Mouse (Mus musculus): Measurements from ENCODE around the gene Rab3il1. TPM values are rescaled to one million over a fixed set of nuclear protein-coding genes. Genes with fewer than 3 reads are reported as not detected.

The Rab3il1 gene
- total RNA-seq, 4 experiments from 2014 or later: 9.2 to 12.7 (median 11.1) TPM

Other genes with a start within 250 kb of the Rab3il1 start
- not detected for gene Scgb2a2, start 154.1 kb upstream of the Rab3il1 start, total RNA-seq (2022)
- gene Incenp, start 102.1 kb upstream of the Rab3il1 start, total RNA-seq (2022): 10 to 100 TPM; 24.6 to 30.7 (median 27.3) TPM
- 1,000 to 10,000 TPM; 2,793 to 3,196 (median 2,896) TPM for gene Fth1, start 21.1 kb upstream of the Rab3il1 start, total RNA-seq (2022)
- 1 to 10 TPM; 1.1 to 2.3 (median 1.2) TPM for gene Best1, start within 50 bp of the Rab3il1 start, total RNA-seq (2022)
- gene Fads3, start 39.9 kb downstream of the Rab3il1 start, total RNA-seq (2022): 10 to 100 TPM; 25.9 to 28.5 (median 27.1) TPM
- 100 to 1,000 TPM; 123 to 134 (median 128) TPM for gene Fads2, start 100.1 kb downstream of the Rab3il1 start, total RNA-seq (2022)
- gene Fads1, start 181.2 kb downstream of the Rab3il1 start, total RNA-seq (2022): 100 to 1,000 TPM; 194 to 215 (median 198) TPM
- 10 to 100 TPM; 70.4 to 87.1 (median 72.2) TPM for gene Tmem258, start 202.3 kb downstream of the Rab3il1 start, total RNA-seq (2022)
- gene Fen1, start 202.5 kb downstream of the Rab3il1 start, total RNA-seq (2022): 10 to 100 TPM; 11.7 to 14.4 (median 13.0) TPM
- 10 to 100 TPM; 28.7 to 33.3 (median 29.0) TPM for gene Myrf, start 239.1 kb downstream of the Rab3il1 start, total RNA-seq (2022)

Measured in left cerebral cortex, adult 8-10 months (tissue).